Mouse (Mus musculus) spleen, adult 2 months (tissue): ENCODE results near the gene Elovl2. TPM values are rescaled to one million over a fixed set of nuclear protein-coding genes. Genes with fewer than 3 reads are reported as not detected.

ENCODE experiments used
- DNase-seq, 2 experiments: peaks; one replicate each; pipeline versions ENCODE4 v3.0.0 to v3.0.0-alpha.2; 2012 to 2021; ENCODE audit warnings: low spot score in 2 of 2, low read depth in 1 of 2
- H3K27ac ChIP-seq: fragments of 200-500 bp; 2 replicates; pipeline ENCODE4 v1.5.1; 2012; ENCODE audit warnings: low read length, inconsistent platforms; ENCODE audit not compliant: insufficient read depth
- H3K27me3 ChIP-seq: fragments of 200-500 bp; 2 replicates; pipeline ENCODE4 v1.6.1; 2012; ENCODE audit warnings: mild to moderate bottlenecking, moderate library complexity, low read length, inconsistent platforms; ENCODE audit not compliant: control insufficient read depth, insufficient read depth
- H3K36me3 ChIP-seq: fragments of 200-500 bp; 2 replicates; pipeline ENCODE4 v1.6.1; 2012; ENCODE audit warnings: mild to moderate bottlenecking, low read length, inconsistent platforms; ENCODE audit not compliant: control insufficient read depth, insufficient read depth
- H3K4me1 ChIP-seq: fragments of 200-500 bp; 2 replicates; pipeline ENCODE4 v1.6.1; 2011; ENCODE audit warnings: inconsistent platforms; ENCODE audit not compliant: control insufficient read depth, insufficient read depth, insufficient read length
- H3K4me3 ChIP-seq: fragments of 200-500 bp; 2 replicates; pipeline ENCODE4 v1.5.1; 2011; ENCODE audit warnings: mild to moderate bottlenecking, inconsistent platforms; ENCODE audit not compliant: insufficient read depth, insufficient read length; ENCODE audit errors: extremely low read depth
- CTCF ChIP-seq: fragments of 200-500 bp; IDR thresholded peaks from 2 replicates; pipeline ENCODE4 v1.5.1; 2011; ENCODE audit warnings: mild to moderate bottlenecking, inconsistent platforms; ENCODE audit not compliant: insufficient read depth, insufficient read length, insufficient replicate concordance; ENCODE audit errors: extremely low read depth
- POLR2A ChIP-seq: fragments of 200-500 bp; IDR thresholded peaks from 2 replicates; pipeline ENCODE4 v1.6.1; 2011; ENCODE audit warnings: low read depth, low read length, inconsistent platforms
- WGBS: fragments of 180-500 bp; shearing (Covaris S2); methylation state at CpG from one replicate; pipeline ENCODE4 v1.1.7; 2018; 5-methylcytosine and 5-hydroxymethylcytosine counted together
- polyA plus RNA-seq: library from polyadenylated mRNA; depleted of rRNA; stranded (reverse); fragments of >200 nt; gene quantifications from 2 replicates; pipeline ENCODE4 v1.2.3, GENCODE M21; 2012; rRNA removed

The Elovl2 gene
- polyA plus RNA-seq, 1 experiment: 0.04 TPM

DNA sequence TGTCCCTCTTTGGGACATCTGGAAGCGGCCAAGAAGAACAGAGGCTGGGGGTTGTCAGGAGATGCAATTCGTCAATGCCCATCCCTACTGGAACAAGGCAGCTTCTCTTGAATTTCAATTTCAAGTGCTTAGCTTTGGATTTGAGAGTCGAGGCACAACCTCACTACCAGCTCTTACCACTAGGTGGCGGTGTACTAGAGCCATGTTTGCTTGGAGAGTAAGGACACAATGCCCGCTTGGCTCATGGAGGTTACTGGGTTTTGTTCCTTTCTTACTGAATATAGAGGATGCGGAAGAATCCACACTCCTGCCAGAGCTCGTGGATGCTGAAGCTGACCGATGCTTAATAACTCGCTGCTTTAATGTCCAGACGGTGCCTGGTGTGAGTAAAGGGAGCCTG lies 73.9 kb downstream of the Elovl2 start:
- H3K36me3 ChIP-seq: no peaks in the 10 kb centered on the region
- no peaks in the 10 kb centered on the region for H3K4me1 ChIP-seq
- no peak overlapping the region for H3K27ac ChIP-seq
- no peaks in the 10 kb centered on the region for H3K27me3 ChIP-seq
- no peak overlapping the region for H3K4me3 ChIP-seq
- WGBS: 69% methylated on average over 10 of the region's 10 CpGs
- peak; percentile 9 to 21 for DNase-seq
- TF ChIP-seq CTCF (peak; percentile 65; the same call in 1 of the 2 replicates), POLR2A (no peak)

DNA sequence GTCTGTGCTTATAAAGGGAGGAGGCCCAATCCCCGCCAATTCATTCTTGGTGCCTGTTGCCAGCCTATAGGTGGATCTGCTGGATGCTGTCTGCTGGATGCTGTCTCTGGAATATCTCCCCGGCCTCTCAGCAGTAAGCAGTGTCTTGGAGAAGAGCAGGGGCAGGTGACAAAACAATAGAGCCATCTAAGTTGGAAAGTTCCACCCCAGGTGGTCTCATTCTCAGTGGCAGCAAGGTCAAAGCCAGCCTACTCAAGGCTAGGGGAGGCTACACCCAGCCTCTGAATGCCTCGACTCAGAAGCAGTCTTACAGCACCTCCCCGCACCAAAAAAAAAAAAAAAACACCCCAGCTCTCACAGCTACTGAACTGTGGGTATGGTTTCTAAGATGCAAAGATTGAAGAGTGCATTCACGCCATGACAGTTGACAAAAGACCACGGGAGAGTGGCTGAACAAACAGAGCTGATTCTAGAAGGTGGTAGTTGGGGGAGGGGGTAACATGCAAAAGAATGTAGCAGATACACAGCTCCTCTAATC lies 74.7 kb downstream of the Elovl2 start:
- H3K4me1 ChIP-seq: no peaks in the 10 kb centered on the region
- DNase-seq: no peak
- TF ChIP-seq CTCF (no peak), POLR2A (no peak)
- WGBS: 85% methylated on average over 6 of the region's 6 CpGs
- H3K36me3 ChIP-seq: no peaks in the 10 kb centered on the region
- no peak overlapping the region for H3K4me3 ChIP-seq
- no peaks in the 10 kb centered on the region for H3K27me3 ChIP-seq
- H3K27ac ChIP-seq: no peak overlapping the region

DNA sequence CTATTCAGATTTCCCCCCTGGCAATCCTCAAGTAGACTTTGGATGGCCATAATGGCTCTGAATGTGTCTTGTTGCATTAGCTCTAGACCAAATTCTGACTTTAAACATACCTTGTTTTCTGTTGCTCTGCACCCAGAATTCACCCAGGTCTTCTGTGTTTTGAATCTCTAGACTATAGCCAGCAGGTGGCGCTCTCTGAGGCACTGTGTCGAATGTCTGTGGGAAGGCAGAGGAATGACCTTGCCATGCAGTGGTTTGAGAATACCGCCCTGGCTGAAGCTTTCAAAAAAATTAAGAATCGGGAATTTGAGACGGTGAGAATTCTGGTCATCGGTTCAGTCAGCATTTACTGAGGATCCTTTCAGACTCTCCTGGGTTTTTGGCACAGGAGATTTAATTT lies 85.3 kb downstream of the Elovl2 start:
- DNase-seq: peak; percentile 9 to 41
- H3K27ac ChIP-seq: no peak overlapping the region
- no peaks in the 10 kb centered on the region for H3K36me3 ChIP-seq
- H3K27me3 ChIP-seq: no peaks in the 10 kb centered on the region; the same call in 1 of the 2 replicates
- TF ChIP-seq POLR2A: no peak
- TF ChIP-seq CTCF: peak; percentile 66; the same call in 1 of the 2 replicates
- H3K4me1 ChIP-seq: no peaks in the 10 kb centered on the region
- 8% methylated on average over 6 of the region's 6 CpGs for WGBS
- H3K4me3 ChIP-seq: no peak overlapping the region

Other genes with a start within 250 kb of the Elovl2 start
- gene Pak1ip1, start 219.4 kb downstream of the Elovl2 start, polyA plus RNA-seq: 36.2 and 44.5 TPM in 2 replicates
- 82.3 and 88.8 TPM in 2 replicates for gene Tmem14c, start 204.1 kb downstream of the Elovl2 start, polyA plus RNA-seq
- gene Mak, start 140.7 kb downstream of the Elovl2 start, polyA plus RNA-seq: not detected in 2 replicates
- gene Gcm2, start 109.4 kb downstream of the Elovl2 start, polyA plus RNA-seq: 0.15 and 0.26 TPM in 2 replicates
- gene Sycp2l, start 106.1 kb downstream of the Elovl2 start, polyA plus RNA-seq: not detected in 2 replicates
- gene Smim13, start 29.4 kb upstream of the Elovl2 start, polyA plus RNA-seq: 2.2 and 2.6 TPM in 2 replicates
- not detected in 2 replicates for gene Gm17364, start 53.6 kb upstream of the Elovl2 start, polyA plus RNA-seq